Mouse (Mus musculus) embryonic facial prominence, embryonic 12.5 days (tissue): ENCODE measurements around the gene Hmgb4. TPM values are rescaled to one million over a fixed set of nuclear protein-coding genes. Genes with fewer than 3 reads are reported as not detected.

Experiments
- ATAC-seq: fragments of 200-750 bp; cut with Nextera tagmentation; 2 replicates; pipeline ENCODE4 v1.8.0; 2017; ENCODE audit not compliant: insufficient number of reproducible peaks, insufficient read depth, low FRiP score, low TSS enrichment
- H3K27ac ChIP-seq: fragments of 300-500 bp; sonication (generic); 2 replicates; pipeline ENCODE4 v1.5.1; 2016; ENCODE audit warnings: mild to moderate bottlenecking
- H3K27me3 ChIP-seq: fragments of 300-500 bp; sonication (generic); 2 replicates; pipeline ENCODE4 v1.6.1; 2016; ENCODE audit warnings: mild to moderate bottlenecking, moderate library complexity
- H3K36me3 ChIP-seq: fragments of 300-500 bp; sonication (generic); 2 replicates; pipeline ENCODE4 v1.6.1; 2016; ENCODE audit warnings: mild to moderate bottlenecking
- H3K4me1 ChIP-seq: fragments of 300-500 bp; sonication (generic); 2 replicates; pipeline ENCODE4 v1.6.1; 2016
- H3K4me2 ChIP-seq: fragments of 300-500 bp; sonication (generic); replicated peaks from 2 replicates; pipeline ENCODE4 v1.6.1; 2016; ENCODE audit warnings: mild to moderate bottlenecking, moderate library complexity
- H3K4me3 ChIP-seq: fragments of 300-500 bp; sonication (generic); 2 replicates; pipeline ENCODE4 v1.5.1; 2016; ENCODE audit warnings: mild to moderate bottlenecking
- H3K9ac ChIP-seq: fragments of 300-500 bp; sonication (generic); 2 replicates; pipeline ENCODE4 v1.6.1; 2016; ENCODE audit warnings: mild to moderate bottlenecking, moderate library complexity
- H3K9me3 ChIP-seq: fragments of 300-500 bp; sonication (generic); 2 replicates; pipeline ENCODE4 v1.6.1; 2016; ENCODE audit warnings: mild to moderate bottlenecking, moderate library complexity
- WGBS: fragments of 180-500 bp; shearing (Covaris S2); methylation state at CpG from one replicate; pipeline ENCODE4 v1.1.7; 2016; 5-methylcytosine and 5-hydroxymethylcytosine counted together
- polyA plus RNA-seq: library from polyadenylated mRNA; unstranded; fragments of >200 nt; fragmentation: Nextera tagmentation; extraction: Ambion mirVana; gene quantifications from 2 replicates; pipeline ENCODE4 v1.2.1, GENCODE M21; 2016

Gene Hmgb4
- polyA plus RNA-seq, 1 experiment from 2014 or later = not detected

GRCm38 (mm10) chr4:128217991-128218595 is 42.7 kb downstream of the Hmgb4 start:
- Histone ChIP-seq H3K27ac (no peak overlapping the region), H3K4me1 (no peaks in the 10 kb centered on the region), H3K4me2 (no peak overlapping the region), H3K27me3 (no peaks in the 10 kb centered on the region; the same call in 1 of the 2 replicates), H3K4me3 (no peak overlapping the region), H3K36me3 (no peaks in the 10 kb centered on the region), H3K9ac (no peak overlapping the region), H3K9me3 (no peaks in the 10 kb centered on the region)
- no peak for ATAC-seq
- WGBS = 76% methylated on average over 13 of the region's 13 CpGs
